Mouse (Mus musculus) embryonic facial prominence, embryonic 14.5 days (tissue): ENCODE data around the gene Ttl. TPM values are rescaled to one million over a fixed set of nuclear protein-coding genes. Genes with fewer than 3 reads are reported as not detected.
A peak's percentile ranks its signal among the peaks of the same experiment; 100 is the strongest.

Source experiments
- ATAC-seq: fragments of 200-750 bp; cut with Nextera tagmentation; 2 replicates; pipeline ENCODE4 v1.8.0; 2017; ENCODE audit warnings: low read depth, moderate number of reproducible peaks, moderate TSS enrichment
- DNase-seq: peaks from one replicate; pipeline ENCODE4 v3.0.0-alpha.2; 2015; ENCODE audit warnings: low spot score
- H3K27ac ChIP-seq: fragments of 300-500 bp; sonication (generic); replicated peaks from 2 replicates; pipeline ENCODE4 v1.5.1; 2014; ENCODE audit warnings: low read depth, mild to moderate bottlenecking, low read length, moderate library complexity
- H3K27me3 ChIP-seq: fragments of 300-500 bp; sonication (generic); replicated peaks from 2 replicates; pipeline ENCODE4 v1.6.1; 2014; ENCODE audit warnings: low read length; ENCODE audit not compliant: control insufficient read depth, insufficient read depth
- H3K36me3 ChIP-seq: fragments of 300-500 bp; sonication (generic); 2 replicates; pipeline ENCODE4 v1.6.1; 2014; ENCODE audit warnings: low read length, mixed read lengths; ENCODE audit not compliant: control insufficient read depth, insufficient read depth
- H3K4me1 ChIP-seq: fragments of 300-500 bp; sonication (generic); 2 replicates; pipeline ENCODE4 v1.6.1; 2014; ENCODE audit warnings: antibody characterized with exemption, low read length; ENCODE audit not compliant: control insufficient read depth, insufficient read depth
- H3K4me2 ChIP-seq: fragments of 300-500 bp; sonication (generic); 2 replicates; pipeline ENCODE4 v1.6.1; 2014; ENCODE audit warnings: low read depth, mild to moderate bottlenecking, low read length, moderate library complexity, mixed read lengths
- H3K4me3 ChIP-seq: fragments of 300-500 bp; sonication (generic); 2 replicates; pipeline ENCODE4 v1.5.1; 2014; ENCODE audit warnings: low read depth, mild to moderate bottlenecking, low read length
- H3K9ac ChIP-seq: fragments of 300-500 bp; sonication (generic); 2 replicates; pipeline ENCODE4 v1.6.1; 2014; ENCODE audit warnings: low read depth, mild to moderate bottlenecking, low read length, moderate library complexity, mixed read lengths
- H3K9me3 ChIP-seq: fragments of 300-500 bp; sonication (generic); 2 replicates; pipeline ENCODE4 v1.6.1; 2016; ENCODE audit warnings: low read length; ENCODE audit not compliant: control insufficient read depth
- WGBS: fragments of 180-500 bp; shearing (Covaris S2); extraction: QIAGEN DNeasy Blood & Tissue Kit; methylation state at CpG from one replicate; pipeline ENCODE4 v1.1.7; 2014; 5-methylcytosine and 5-hydroxymethylcytosine counted together
- polyA plus RNA-seq: library from polyadenylated mRNA; unstranded; fragments of >200 nt; fragmentation: Nextera tagmentation; extraction: Ambion mirVana; gene quantifications from 2 replicates; pipeline ENCODE4 v1.2.1, GENCODE M21; 2014

Gene Ttl
- 18.4 and 19.5 TPM in 2 replicates for polyA plus RNA-seq

- H3K4me2 ChIP-seq = peak within 1 kb of the TSS; percentile 56
- DNase-seq = peak; percentile 80
These were observed at the start of gene Ttl for GRCm38 (mm10) chr2:129065437-129066282. Ttl (plus strand) TSS chr2:129065942.

GRCm38 (mm10) chr2:129020106-129020505 is 45.6 kb upstream of the Ttl start:
- 69% methylated on average over 2 of the region's 2 CpGs for WGBS
- H3K27ac ChIP-seq = no peak overlapping the region
- DNase-seq = no peak

More at GRCm38 (mm10) chr2:129065437-129066282, at the start of gene Ttl:
- Histone ChIP-seq H3K27ac (peak within 1 kb of the TSS; percentile 84), H3K36me3 (no peaks in the 10 kb centered on the region), H3K9ac (peak within 1 kb of the TSS; percentile 72), H3K9me3 (no peaks in the 10 kb centered on the region), H3K27me3 (no peaks in the 10 kb centered on the region), H3K4me3 (peak within 1 kb of the TSS; percentile 89), H3K4me1 (peaks cover 9% of the 10 kb centered on the region; the same call in 1 of the 2 replicates)
- WGBS = under 1% methylated on average over 39 of the region's 62 CpGs
- ATAC-seq = peak; percentile 96

GRCm38 (mm10) chr2:129024820-129025219 is 40.9 kb upstream of the Ttl start:
- Histone ChIP-seq H3K9ac (no peak overlapping the region), H3K9me3 (no peaks in the 10 kb centered on the region), H3K4me2 (no peak overlapping the region), H3K4me1 (no peaks in the 10 kb centered on the region), H3K27ac (no peak overlapping the region), H3K36me3 (no peaks in the 10 kb centered on the region), H3K27me3 (no peaks in the 10 kb centered on the region), H3K4me3 (no peak overlapping the region)
- DNase-seq (no peak), ATAC-seq (no peak)
- 74% methylated on average over 9 of the region's 9 CpGs for WGBS

More at GRCm38 (mm10) chr2:129020106-129020505, 45.6 kb upstream of the Ttl start:
- no peak overlapping the region for H3K4me3 ChIP-seq
- no peaks in the 10 kb centered on the region for H3K4me1 ChIP-seq
- H3K9me3 ChIP-seq = no peaks in the 10 kb centered on the region
- ATAC-seq = no peak
- H3K27me3 ChIP-seq = no peaks in the 10 kb centered on the region
- peaks cover 11% of the 10 kb centered on the region; the same call in 1 of the 2 replicates for H3K36me3 ChIP-seq
- no peak overlapping the region for H3K9ac ChIP-seq
- H3K4me2 ChIP-seq = no peak overlapping the region

- no peak for DNase-seq
- H3K4me2 ChIP-seq = no peak overlapping the region
- peaks cover 3% of the 10 kb centered on the region; the same call in 1 of the 2 replicates for H3K4me1 ChIP-seq
- no peak overlapping the region for H3K27ac ChIP-seq
- H3K9ac ChIP-seq = no peak overlapping the region
- H3K36me3 ChIP-seq = no peaks in the 10 kb centered on the region
- ATAC-seq = no peak
- H3K4me3 ChIP-seq = no peak overlapping the region
- no peaks in the 10 kb centered on the region for H3K9me3 ChIP-seq
- WGBS = 79% methylated on average over 5 of the region's 5 CpGs
- peaks cover 33% of the 10 kb centered on the region for H3K27me3 ChIP-seq
These were observed 30.4 kb upstream of the Ttl start for GRCm38 (mm10) chr2:129035381-129035780.

- H3K9me3 ChIP-seq = no peaks in the 10 kb centered on the region
- no peak overlapping the region for H3K27ac ChIP-seq
- H3K36me3 ChIP-seq = no peaks in the 10 kb centered on the region
- H3K4me1 ChIP-seq = peaks cover 3% of the 10 kb centered on the region; the same call in 1 of the 2 replicates
- ATAC-seq (no peak), DNase-seq (no peak)
- peak overlapping the region; percentile 91 for H3K4me2 ChIP-seq
- peaks cover 37% of the 10 kb centered on the region for H3K27me3 ChIP-seq
- 26% methylated on average over 15 of the region's 15 CpGs for WGBS
- peak overlapping the region; percentile 47 for H3K4me3 ChIP-seq
- H3K9ac ChIP-seq = peak overlapping the region; percentile 52
These were observed 27.3 kb upstream of the Ttl start for GRCm38 (mm10) chr2:129038426-129038936.

GRCm38 (mm10) chr2:129038937-129039631 is 26.7 kb upstream of the Ttl start:
- Histone ChIP-seq H3K27ac (no peak overlapping the region), H3K4me1 (peaks cover 3% of the 10 kb centered on the region; the same call in 1 of the 2 replicates), H3K4me3 (peak overlapping the region; percentile 47), H3K27me3 (peaks cover 37% of the 10 kb centered on the region), H3K9me3 (no peaks in the 10 kb centered on the region), H3K4me2 (peak overlapping the region; percentile 91), H3K36me3 (no peaks in the 10 kb centered on the region), H3K9ac (peak overlapping the region; percentile 52)
- WGBS = 5% methylated on average over 53 of the region's 62 CpGs
- DNase-seq (peak; percentile 23), ATAC-seq (peak; percentile 71; the same call in 1 of the 2 replicates)

- no peak for DNase-seq
- peaks cover 3% of the 10 kb centered on the region; the same call in 1 of the 2 replicates for H3K4me1 ChIP-seq
- no peak overlapping the region for H3K9ac ChIP-seq
- H3K9me3 ChIP-seq = no peaks in the 10 kb centered on the region
- no peak overlapping the region for H3K4me3 ChIP-seq
- peaks cover 37% of the 10 kb centered on the region for H3K27me3 ChIP-seq
- H3K36me3 ChIP-seq = no peaks in the 10 kb centered on the region
- H3K27ac ChIP-seq = no peak overlapping the region
- WGBS = 34% methylated on average over 6 of the region's 6 CpGs
- ATAC-seq = no peak
- no peak overlapping the region for H3K4me2 ChIP-seq
These were observed 25.2 kb upstream of the Ttl start for GRCm38 (mm10) chr2:129040567-129040966.

GRCm38 (mm10) chr2:129046172-129046845 is 19.4 kb upstream of the Ttl start:
- no peak for ATAC-seq

More at GRCm38 (mm10) chr2:129046172-129046845, 19.4 kb upstream of the Ttl start:
- no peak overlapping the region for H3K4me3 ChIP-seq
- no peak overlapping the region for H3K4me2 ChIP-seq
- no peaks in the 10 kb centered on the region for H3K9me3 ChIP-seq
- no peaks in the 10 kb centered on the region for H3K36me3 ChIP-seq
- H3K27me3 ChIP-seq = no peaks in the 10 kb centered on the region
- H3K4me1 ChIP-seq = no peaks in the 10 kb centered on the region
- DNase-seq = no peak
- no peak overlapping the region for H3K9ac ChIP-seq
- no peak overlapping the region for H3K27ac ChIP-seq
- 72% methylated on average over 6 of the region's 6 CpGs for WGBS
